Mouse (Mus musculus) liver, adult 2 months (tissue): Measurements from ENCODE around the gene Rnf185. TPM values are rescaled to one million over a fixed set of nuclear protein-coding genes. Genes with fewer than 3 reads are reported as not detected.

Experiments
- DNase-seq: peaks from one replicate; pipeline ENCODE4 v3.0.0-alpha.2; 2011; ENCODE audit warnings: low read depth, low spot score; ENCODE audit errors: extremely low read depth
- H3K27ac ChIP-seq: fragments of 200-500 bp; replicated peaks from 2 replicates; pipeline ENCODE4 v1.5.1; 2012; ENCODE audit warnings: low read depth, mild to moderate bottlenecking, control low read depth, inconsistent platforms, low read length; ENCODE audit not compliant: insufficient read depth
- H3K27me3 ChIP-seq: fragments of 200-500 bp; 2 replicates; pipeline ENCODE4 v1.6.1; 2012; ENCODE audit warnings: mild to moderate bottlenecking, moderate library complexity, low read length, inconsistent platforms; ENCODE audit not compliant: control insufficient read depth, insufficient read depth
- H3K36me3 ChIP-seq: fragments of 200-500 bp; 2 replicates; pipeline ENCODE4 v1.6.1; 2012; ENCODE audit warnings: low read length, inconsistent platforms; ENCODE audit not compliant: control insufficient read depth, insufficient read depth
- H3K4me1 ChIP-seq: fragments of 200-500 bp; 2 replicates; pipeline ENCODE4 v1.6.1; 2011; ENCODE audit warnings: low read length; ENCODE audit not compliant: control insufficient read depth, insufficient read depth
- H3K4me3 ChIP-seq: fragments of 200-500 bp; 2 replicates; pipeline ENCODE4 v1.5.1; 2011; ENCODE audit warnings: low read depth, mild to moderate bottlenecking, control low read depth, low read length, moderate library complexity; ENCODE audit not compliant: insufficient read depth
- H3K79me2 ChIP-seq: fragments of 200-500 bp; 2 replicates; pipeline ENCODE4 v1.6.1; 2012; ENCODE audit warnings: inconsistent platforms, mild to moderate bottlenecking, low read length, moderate library complexity; ENCODE audit not compliant: control insufficient read depth, insufficient read depth
- H3K9ac ChIP-seq: fragments of 200-500 bp; 2 replicates; pipeline ENCODE4 v1.6.1; 2012; ENCODE audit warnings: low read depth, mild to moderate bottlenecking, control low read depth, inconsistent platforms, low read length
- CTCF ChIP-seq: fragments of 200-500 bp; IDR thresholded peaks from 2 replicates; pipeline ENCODE4 v1.5.1; 2011; ENCODE audit warnings: low read depth, low read length, control low read depth
- POLR2A ChIP-seq: fragments of 200-500 bp; IDR thresholded peaks from 2 replicates; pipeline ENCODE4 v1.6.1; 2011; ENCODE audit warnings: low read length, control low read depth; ENCODE audit not compliant: insufficient read depth; ENCODE audit errors: extremely low read depth
- WGBS: fragments of 180-500 bp; shearing (Covaris S2); methylation state at CpG from one replicate; pipeline ENCODE4 v1.1.7; 2018; 5-methylcytosine and 5-hydroxymethylcytosine counted together
- polyA plus RNA-seq: library from polyadenylated mRNA; depleted of rRNA; stranded (reverse); fragments of >200 nt; gene quantifications from 2 replicates; pipeline ENCODE4 v1.2.3, GENCODE M21; 2012
- total RNA-seq: library from RNA; depleted of rRNA; stranded (reverse); fragments of >200 nt; gene quantifications from 2 replicates; pipeline ENCODE4 v1.2.3, GENCODE M21; 2014

Gene Rnf185
- total and polyA plus RNA-seq, 2 experiments: 11.2 to 33.3 TPM

- peak; percentile 65 for DNase-seq
- Histone ChIP-seq H3K79me2 (peaks cover 43% of the 10 kb centered on the region), H3K27me3 (no peaks in the 10 kb centered on the region), H3K4me1 (peaks cover 13% of the 10 kb centered on the region), H3K36me3 (no peaks in the 10 kb centered on the region), H3K27ac (no peak overlapping the region), H3K4me3 (no peak overlapping the region), H3K9ac (no peak overlapping the region)
- no peak for TF ChIP-seq POLR2A
- TF ChIP-seq CTCF: no peak
Measured at GRCm38 (mm10) chr11:3441696-3442443, 10.3 kb downstream of the Rnf185 start.

GRCm38 (mm10) chr11:3437621-3438020 is 14.5 kb downstream of the Rnf185 start:
- no peak for DNase-seq
- H3K4me3 ChIP-seq: no peak overlapping the region
- WGBS: 98% methylated on average over 1 of the region's 1 CpGs

GRCm38 (mm10) chr11:3433809-3434208 is 18.4 kb downstream of the Rnf185 start:
- Histone ChIP-seq H3K36me3 (peaks cover 9% of the 10 kb centered on the region), H3K9ac (no peak overlapping the region), H3K27me3 (no peaks in the 10 kb centered on the region), H3K27ac (no peak overlapping the region), H3K4me1 (peaks cover 6% of the 10 kb centered on the region; the same call in 1 of the 2 replicates), H3K4me3 (no peak overlapping the region), H3K79me2 (peaks cover 48% of the 10 kb centered on the region)
- TF ChIP-seq POLR2A: no peak
- TF ChIP-seq CTCF: no peak
- DNase-seq: no peak
- 76% methylated on average over 4 of the region's 4 CpGs for WGBS

More at GRCm38 (mm10) chr11:3437621-3438020, 14.5 kb downstream of the Rnf185 start:
- Histone ChIP-seq H3K9ac (no peak overlapping the region), H3K27ac (no peak overlapping the region), H3K36me3 (no peaks in the 10 kb centered on the region), H3K79me2 (peaks cover 49% of the 10 kb centered on the region), H3K27me3 (no peaks in the 10 kb centered on the region), H3K4me1 (peaks cover 6% of the 10 kb centered on the region; the same call in 1 of the 2 replicates)
- no peak for TF ChIP-seq CTCF
- TF ChIP-seq POLR2A: no peak

GRCm38 (mm10) chr11:3431976-3432603 is 20.1 kb downstream of the Rnf185 start:
- Histone ChIP-seq H3K79me2 (peaks cover 42% of the 10 kb centered on the region), H3K4me3 (no peak overlapping the region), H3K4me1 (peaks cover 6% of the 10 kb centered on the region; the same call in 1 of the 2 replicates), H3K36me3 (peaks cover 10% of the 10 kb centered on the region), H3K9ac (no peak overlapping the region), H3K27me3 (no peaks in the 10 kb centered on the region), H3K27ac (no peak overlapping the region)
- no peak for TF ChIP-seq POLR2A
- no peak for TF ChIP-seq CTCF
- WGBS: 83% methylated on average over 6 of the region's 6 CpGs
- DNase-seq: no peak

GRCm38 (mm10) chr11:3431515-3431914 is 20.6 kb downstream of the Rnf185 start:
- peaks cover 39% of the 10 kb centered on the region for H3K79me2 ChIP-seq
- no peak overlapping the region for H3K4me3 ChIP-seq
- H3K27ac ChIP-seq: no peak overlapping the region
- no peak overlapping the region for H3K9ac ChIP-seq
- peaks cover 10% of the 10 kb centered on the region for H3K36me3 ChIP-seq
- no peak for TF ChIP-seq POLR2A
- TF ChIP-seq CTCF: no peak
- 94% methylated on average over 3 of the region's 3 CpGs for WGBS
- DNase-seq: no peak
- H3K27me3 ChIP-seq: no peaks in the 10 kb centered on the region
- H3K4me1 ChIP-seq: peaks cover 6% of the 10 kb centered on the region; the same call in 1 of the 2 replicates

- TF ChIP-seq CTCF: no peak
- TF ChIP-seq POLR2A: no peak
- Histone ChIP-seq H3K4me1 (no peaks in the 10 kb centered on the region), H3K36me3 (peaks cover 31% of the 10 kb centered on the region), H3K27ac (no peak overlapping the region), H3K4me3 (no peak overlapping the region), H3K79me2 (peaks cover 17% of the 10 kb centered on the region), H3K9ac (no peak overlapping the region), H3K27me3 (no peaks in the 10 kb centered on the region)
- no peak for DNase-seq
- 62% methylated on average over 7 of the region's 7 CpGs for WGBS
Measured at GRCm38 (mm10) chr11:3428632-3429031, 23.5 kb downstream of the Rnf185 start.
